Mouse (Mus musculus) heart, embryonic 13.5 days (tissue): ENCODE data around the gene Ptrh2. TPM values are rescaled to one million over a fixed set of nuclear protein-coding genes. Genes with fewer than 3 reads are reported as not detected.
A peak's percentile ranks its signal among the peaks of the same experiment; 100 is the strongest.

Experiments
- ATAC-seq: fragments of 200-750 bp; cut with Nextera tagmentation; 2 replicates; pipeline ENCODE4 v1.8.0; 2017; ENCODE audit warnings: moderate TSS enrichment; ENCODE audit not compliant: insufficient number of reproducible peaks, low FRiP score, low TSS enrichment; ENCODE audit errors: extremely low read depth
- H3K27ac ChIP-seq: fragments of 300-500 bp; sonication (generic); replicated peaks from 2 replicates; pipeline ENCODE4 v1.5.1; 2015; ENCODE audit warnings: moderate library complexity, mild to moderate bottlenecking, inconsistent platforms
- H3K27me3 ChIP-seq: fragments of 300-500 bp; sonication (generic); replicated peaks from 2 replicates; pipeline ENCODE4 v1.6.1; 2015; ENCODE audit warnings: mild to moderate bottlenecking, inconsistent platforms
- H3K36me3 ChIP-seq: fragments of 300-500 bp; sonication (generic); 2 replicates; pipeline ENCODE4 v1.6.1; 2015; ENCODE audit warnings: mild to moderate bottlenecking, inconsistent platforms
- H3K4me1 ChIP-seq: fragments of 300-500 bp; sonication (generic); 2 replicates; pipeline ENCODE4 v1.6.1; 2015; ENCODE audit warnings: inconsistent platforms
- H3K4me2 ChIP-seq: fragments of 300-500 bp; sonication (generic); 2 replicates; pipeline ENCODE4 v1.6.1; 2015; ENCODE audit warnings: inconsistent platforms, mild to moderate bottlenecking, moderate library complexity
- H3K4me3 ChIP-seq: fragments of 300-500 bp; sonication (generic); 2 replicates; pipeline ENCODE4 v1.5.1; 2015; ENCODE audit warnings: moderate library complexity, mild to moderate bottlenecking, inconsistent platforms
- H3K9ac ChIP-seq: fragments of 300-500 bp; sonication (generic); 2 replicates; pipeline ENCODE4 v1.6.1; 2015; ENCODE audit warnings: inconsistent platforms, mild to moderate bottlenecking, moderate library complexity
- H3K9me3 ChIP-seq: fragments of 300-500 bp; sonication (generic); 2 replicates; pipeline ENCODE4 v1.6.1; 2016; ENCODE audit warnings: inconsistent platforms
- WGBS: fragments of 180-500 bp; shearing (Covaris S2); methylation state at CpG from one replicate; pipeline ENCODE4 v1.1.7; 2015; ENCODE audit warnings: mixed read lengths; 5-methylcytosine and 5-hydroxymethylcytosine counted together
- polyA plus RNA-seq: library from polyadenylated mRNA; unstranded; fragments of >200 nt; fragmentation: Nextera tagmentation; extraction: Ambion mirVana; gene quantifications from 2 replicates; pipeline ENCODE4 v1.2.1, GENCODE M21; 2015

Ptrh2 gene
- polyA plus RNA-seq, 1 experiment from 2014 or later, result 20.5 TPM

- H3K4me3 ChIP-seq, result no peak overlapping the region
- H3K27ac ChIP-seq, result peak overlapping the region; percentile 29
- H3K4me2 ChIP-seq, result no peak overlapping the region
- peaks cover 40% of the 10 kb centered on the region for H3K4me1 ChIP-seq
- no peaks in the 10 kb centered on the region for H3K27me3 ChIP-seq
- no peaks in the 10 kb centered on the region for H3K9me3 ChIP-seq
- no peaks in the 10 kb centered on the region for H3K36me3 ChIP-seq
- H3K9ac ChIP-seq, result no peak overlapping the region; the same call in 1 of the 2 replicates
- 21% methylated on average over 3 of the region's 3 CpGs for WGBS
- ATAC-seq, result no peak
Measured at GRCm38 (mm10) chr11:86653446-86653845, 30.3 kb upstream of the Ptrh2 start.

DNA sequence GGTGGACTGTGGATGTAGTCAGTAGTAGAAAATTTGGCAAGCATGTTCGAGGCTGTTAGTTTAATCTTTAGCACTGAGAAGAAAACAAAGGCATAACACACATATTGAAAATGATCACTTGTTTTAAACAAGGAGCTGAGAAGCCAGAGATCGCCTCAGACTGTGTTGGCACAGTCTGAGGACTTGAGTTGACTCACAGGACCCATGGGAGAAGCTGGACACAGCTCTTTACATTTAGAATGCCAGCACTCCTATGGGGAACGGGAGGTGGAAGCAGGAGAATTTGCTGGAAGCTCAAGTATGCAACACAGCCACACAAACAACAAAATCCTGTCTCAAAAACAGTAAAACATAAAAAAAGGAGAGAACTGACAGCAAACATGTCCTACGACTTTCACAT, 29.7 kb upstream of the Ptrh2 start:
- H3K27ac ChIP-seq, result peak overlapping the region; percentile 29

GRCm38 (mm10) chr11:86655671-86656070, 28.1 kb upstream of the Ptrh2 start:
- H3K9ac ChIP-seq, result no peak overlapping the region
- 52% methylated on average over 1 of the region's 1 CpGs for WGBS
- H3K27me3 ChIP-seq, result no peaks in the 10 kb centered on the region
- H3K4me1 ChIP-seq, result peaks cover 33% of the 10 kb centered on the region
- no peak overlapping the region for H3K4me3 ChIP-seq
- no peak overlapping the region for H3K27ac ChIP-seq
- peaks cover 7% of the 10 kb centered on the region for H3K36me3 ChIP-seq
- no peaks in the 10 kb centered on the region for H3K9me3 ChIP-seq
- no peak for ATAC-seq
- no peak overlapping the region for H3K4me2 ChIP-seq

More for the DNA sequence above, 29.7 kb upstream of the Ptrh2 start:
- H3K36me3 ChIP-seq, result peaks cover 3% of the 10 kb centered on the region; the same call in 1 of the 2 replicates
- H3K4me2 ChIP-seq, result no peak overlapping the region
- H3K9me3 ChIP-seq, result no peaks in the 10 kb centered on the region
- peaks cover 36% of the 10 kb centered on the region for H3K4me1 ChIP-seq
- H3K4me3 ChIP-seq, result no peak overlapping the region
- H3K9ac ChIP-seq, result no peak overlapping the region; the same call in 1 of the 2 replicates
- no peaks in the 10 kb centered on the region for H3K27me3 ChIP-seq
- WGBS, result 81% methylated on average over 4 of the region's 4 CpGs
- no peak for ATAC-seq

GRCm38 (mm10) chr11:86656849-86657567, 26.8 kb upstream of the Ptrh2 start:
- no peak overlapping the region for H3K4me3 ChIP-seq
- H3K9me3 ChIP-seq, result no peaks in the 10 kb centered on the region
- no peak overlapping the region for H3K9ac ChIP-seq
- peaks cover 19% of the 10 kb centered on the region for H3K36me3 ChIP-seq
- peaks cover 26% of the 10 kb centered on the region for H3K4me1 ChIP-seq
- ATAC-seq, result no peak
- H3K27ac ChIP-seq, result peak overlapping the region; percentile 80
- H3K27me3 ChIP-seq, result no peaks in the 10 kb centered on the region
- H3K4me2 ChIP-seq, result peak overlapping the region; percentile 24; the same call in 1 of the 2 replicates
- 30% methylated on average over 4 of the region's 4 CpGs for WGBS

DNA sequence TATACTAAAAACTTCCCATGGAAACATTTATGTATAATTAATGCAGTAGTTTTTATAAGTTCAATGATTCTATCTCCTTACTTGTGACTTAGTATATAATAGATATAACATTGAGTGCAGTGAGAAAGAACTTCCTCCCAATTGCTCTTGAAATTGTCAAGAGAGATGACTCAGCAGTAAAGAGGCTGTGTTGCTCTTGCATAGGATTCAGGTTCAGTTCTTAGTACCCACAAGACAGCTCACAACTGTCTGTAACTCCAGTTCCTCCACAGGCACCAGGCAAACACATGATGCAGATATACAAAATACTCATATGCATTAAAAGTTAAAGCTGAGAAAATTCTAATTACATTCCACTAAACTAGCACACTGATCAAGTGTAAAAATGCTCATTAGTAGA, 25.9 kb upstream of the Ptrh2 start:
- Histone ChIP-seq H3K4me3 (no peak overlapping the region), H3K27me3 (no peaks in the 10 kb centered on the region), H3K9me3 (no peaks in the 10 kb centered on the region), H3K36me3 (peaks cover 27% of the 10 kb centered on the region), H3K9ac (no peak overlapping the region), H3K27ac (no peak overlapping the region), H3K4me2 (no peak overlapping the region), H3K4me1 (peaks cover 19% of the 10 kb centered on the region)
- no peak for ATAC-seq

DNA sequence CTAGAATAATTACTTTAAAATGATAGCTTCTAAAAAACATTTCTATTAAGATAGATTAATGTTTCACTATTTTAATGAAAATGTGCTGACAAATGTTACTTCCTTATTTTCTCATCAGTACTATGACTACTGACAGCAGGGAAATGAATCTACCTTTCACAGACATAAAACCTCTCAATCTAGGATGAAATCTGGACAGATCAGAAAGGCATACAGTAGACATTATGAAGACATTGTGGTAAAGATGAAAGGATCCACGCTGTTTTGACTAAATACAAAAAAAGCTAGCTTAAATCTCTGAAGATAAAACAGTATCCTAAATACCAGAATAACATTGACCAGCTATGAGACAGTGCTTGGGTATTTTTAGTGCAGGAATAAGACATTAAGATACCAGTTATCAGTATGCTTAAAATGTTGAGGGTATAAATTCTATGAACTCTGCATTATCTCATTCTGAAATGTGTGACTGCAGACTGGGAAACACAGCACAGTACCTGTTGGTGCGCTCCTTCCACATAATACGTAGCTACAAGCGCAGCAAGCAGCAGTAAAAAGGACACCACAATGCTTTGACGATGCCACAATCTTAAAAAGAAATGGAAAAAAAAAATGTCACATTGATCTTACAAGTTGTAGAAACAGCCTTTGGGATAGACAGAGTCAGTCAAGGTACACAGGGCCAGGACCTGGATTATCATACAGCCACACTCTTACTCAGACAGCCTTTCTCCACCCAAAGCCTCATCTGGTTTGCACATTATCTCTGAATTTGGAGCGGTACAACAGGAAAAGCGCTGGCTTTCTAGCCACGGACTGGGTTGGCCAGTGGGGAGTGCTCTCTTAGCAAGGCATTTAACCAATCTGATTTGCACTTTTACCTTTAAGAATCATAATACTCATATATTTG, 20.5 kb upstream of the Ptrh2 start:
- Histone ChIP-seq H3K36me3 (peaks cover 52% of the 10 kb centered on the region), H3K27ac (no peak overlapping the region), H3K9me3 (no peaks in the 10 kb centered on the region), H3K9ac (0 out of 2 replicates have a peak overlapping the region, but pooled peaks have one; percentile 24), H3K4me1 (0 out of 2 replicates have a peak, but pooled peaks cover 3% of the 10 kb centered on the region), H3K4me3 (no peak overlapping the region), H3K27me3 (no peaks in the 10 kb centered on the region), H3K4me2 (no peak overlapping the region)
- ATAC-seq, result no peak
- WGBS, result 75% methylated on average over 8 of the region's 8 CpGs

DNA sequence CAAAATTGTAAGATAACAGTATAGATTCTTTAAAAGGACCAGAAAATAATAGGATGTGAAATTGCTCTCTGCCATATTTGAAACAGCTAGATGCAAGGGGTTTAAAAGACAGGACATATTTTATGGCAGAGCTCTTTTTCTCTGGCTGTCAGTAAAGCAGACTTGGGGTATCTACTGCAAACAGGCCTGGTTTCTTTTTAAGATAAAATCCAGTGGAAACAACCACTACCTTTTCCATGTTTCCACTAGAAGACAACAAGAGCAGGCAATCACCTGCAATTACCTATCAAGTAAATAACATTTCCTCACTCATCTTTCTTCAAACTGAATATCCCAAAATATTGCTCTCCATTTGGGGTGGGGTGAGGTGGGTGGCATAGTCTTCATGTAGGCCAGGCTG, 19.8 kb upstream of the Ptrh2 start:
- H3K4me3 ChIP-seq, result no peak overlapping the region
- no peak overlapping the region for H3K4me2 ChIP-seq
- no peak for ATAC-seq
- H3K4me1 ChIP-seq, result 0 out of 2 replicates have a peak, but pooled peaks cover 3% of the 10 kb centered on the region
- H3K9me3 ChIP-seq, result no peaks in the 10 kb centered on the region
- no peak overlapping the region for H3K9ac ChIP-seq
- no peaks in the 10 kb centered on the region for H3K27me3 ChIP-seq
- no peak overlapping the region for H3K27ac ChIP-seq
- H3K36me3 ChIP-seq, result peaks cover 51% of the 10 kb centered on the region

- Histone ChIP-seq H3K27me3 (no peaks in the 10 kb centered on the region), H3K9ac (no peak overlapping the region), H3K4me3 (no peak overlapping the region), H3K36me3 (peaks cover 49% of the 10 kb centered on the region), H3K4me1 (0 out of 2 replicates have a peak, but pooled peaks cover 3% of the 10 kb centered on the region), H3K27ac (no peak overlapping the region), H3K9me3 (no peaks in the 10 kb centered on the region), H3K4me2 (no peak overlapping the region)
- ATAC-seq, result no peak
- WGBS, result 83% methylated on average over 3 of the region's 3 CpGs
Measured at GRCm38 (mm10) chr11:86664406-86664805, 19.4 kb upstream of the Ptrh2 start.

DNA sequence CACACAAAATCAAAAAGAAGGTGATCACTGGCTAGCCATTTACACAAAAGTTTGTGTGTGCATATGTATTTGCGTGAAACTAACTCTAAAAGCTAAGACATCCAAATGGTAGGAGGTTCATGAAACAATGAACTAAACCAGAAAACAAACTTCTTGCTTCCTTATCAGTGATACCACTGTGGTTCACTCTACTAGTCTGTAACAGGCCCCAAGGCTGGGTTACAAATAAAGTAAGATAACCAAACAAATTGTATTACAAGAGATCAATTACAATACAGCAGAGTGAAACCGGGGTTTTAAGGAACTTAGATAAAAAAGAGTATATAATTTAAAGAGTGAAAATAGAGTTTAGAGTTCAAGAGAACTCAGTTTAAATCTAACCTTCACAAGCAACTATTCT, 16.2 kb upstream of the Ptrh2 start:
- Histone ChIP-seq H3K4me3 (no peak overlapping the region), H3K4me1 (peaks cover 14% of the 10 kb centered on the region), H3K27ac (no peak overlapping the region), H3K9me3 (no peaks in the 10 kb centered on the region), H3K9ac (no peak overlapping the region), H3K36me3 (peaks cover 28% of the 10 kb centered on the region), H3K4me2 (no peak overlapping the region), H3K27me3 (no peaks in the 10 kb centered on the region)
- WGBS, result 78% methylated on average over 2 of the region's 2 CpGs
- ATAC-seq, result no peak

DNA sequence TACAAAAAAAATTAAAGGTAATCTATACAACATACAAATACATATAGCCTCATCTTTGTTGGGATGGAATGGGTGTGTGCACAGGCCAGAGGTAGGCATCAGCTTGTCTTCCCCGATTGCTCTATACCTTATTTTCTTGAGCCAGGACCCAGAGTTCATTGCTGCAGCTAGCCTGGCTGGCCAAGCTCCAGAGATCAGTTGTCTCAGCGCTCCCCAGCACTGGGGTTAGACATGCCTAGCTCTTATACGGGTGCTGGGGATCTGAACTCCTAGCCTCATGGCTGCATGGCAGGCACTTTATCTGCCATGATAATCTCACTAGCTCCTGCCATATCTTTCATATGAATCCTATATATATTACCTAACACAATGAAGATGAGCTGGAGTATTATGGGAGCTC, 15.6 kb upstream of the Ptrh2 start:
- H3K36me3 ChIP-seq, result peaks cover 23% of the 10 kb centered on the region
- H3K4me3 ChIP-seq, result no peak overlapping the region
- no peak overlapping the region for H3K27ac ChIP-seq
- WGBS, result 82% methylated on average over 3 of the region's 3 CpGs
- ATAC-seq, result no peak
- peaks cover 14% of the 10 kb centered on the region for H3K4me1 ChIP-seq
- H3K4me2 ChIP-seq, result no peak overlapping the region
- no peaks in the 10 kb centered on the region for H3K9me3 ChIP-seq
- no peaks in the 10 kb centered on the region for H3K27me3 ChIP-seq
- H3K9ac ChIP-seq, result no peak overlapping the region

- no peak overlapping the region for H3K4me2 ChIP-seq
- no peak overlapping the region for H3K4me3 ChIP-seq
- peaks cover 11% of the 10 kb centered on the region for H3K4me1 ChIP-seq
- no peak for ATAC-seq
- WGBS, result 45% methylated on average over 3 of the region's 3 CpGs
- peak overlapping the region; percentile 43 for H3K27ac ChIP-seq
- H3K36me3 ChIP-seq, result no peaks in the 10 kb centered on the region
- H3K27me3 ChIP-seq, result no peaks in the 10 kb centered on the region
- no peaks in the 10 kb centered on the region for H3K9me3 ChIP-seq
- no peak overlapping the region for H3K9ac ChIP-seq
Measured at GRCm38 (mm10) chr11:86671041-86671675, 12.6 kb upstream of the Ptrh2 start.
